Mouse (Mus musculus): Measurements from ENCODE around the gene Med20.

DNA sequence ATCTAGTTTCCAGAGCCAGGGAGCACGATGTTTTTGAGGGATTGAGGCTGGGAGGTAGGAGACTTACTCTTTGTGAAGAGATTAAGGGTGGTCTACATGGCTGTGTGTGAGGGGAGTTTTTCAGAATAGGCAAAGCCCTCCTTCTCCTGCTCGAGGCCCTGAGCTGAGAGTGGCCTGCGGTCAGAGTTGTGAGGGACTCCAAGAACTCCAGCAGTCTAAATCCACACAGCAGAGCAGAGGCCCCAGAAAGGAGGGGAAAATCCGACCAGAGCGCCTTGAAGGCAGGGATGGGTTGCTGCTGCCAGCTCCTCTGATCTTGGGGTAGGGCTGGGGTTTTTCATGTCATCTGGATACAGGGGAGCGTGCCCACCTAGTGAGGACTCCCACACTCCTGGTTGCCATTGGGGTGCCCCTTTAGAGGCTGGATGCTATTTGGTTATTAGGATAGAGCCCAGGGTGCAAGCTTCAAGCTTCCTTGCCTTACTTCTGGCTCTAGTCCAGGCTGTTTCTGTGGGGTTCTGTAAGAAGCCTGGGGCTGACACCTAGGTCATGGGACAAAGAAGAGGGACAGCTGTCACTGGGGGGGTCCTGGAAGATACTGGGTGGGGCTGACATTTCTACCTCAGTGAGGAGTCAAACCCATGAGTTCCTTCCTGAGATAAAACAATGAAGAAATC, 15.1 kb upstream of the Med20 start:
- no peak for TF ChIP-seq CTCF (IDR thresholded peaks at IDR 0.05; ENCODE audit: control insufficient read depth, insufficient read depth, insufficient replicate concordance, low read depth, low read length)
- TF ChIP-seq POLR2A (IDR thresholded peaks at IDR 0.05; ENCODE audit: control insufficient read depth, low read depth, low read length) = no peak
